Mouse (Mus musculus) heart, adult 8-10 months (tissue): Measurements from ENCODE around the gene Tanc1. TPM values are rescaled to one million over a fixed set of nuclear protein-coding genes. Genes with fewer than 3 reads are reported as not detected.

Experiments
- DNase-seq: peaks from one replicate; pipeline ENCODE4 v3.0.0; 2022; ENCODE audit warnings: low spot score
- total RNA-seq, 4 experiments: library from RNA; stranded (reverse); gene quantifications; 2 replicates each; pipeline ENCODE4 v1.2.4; 2022

The Tanc1 gene
- total RNA-seq, 4 experiments from 2014 or later, result 21.4 to 25.3 (median 24.6) TPM

DNA sequence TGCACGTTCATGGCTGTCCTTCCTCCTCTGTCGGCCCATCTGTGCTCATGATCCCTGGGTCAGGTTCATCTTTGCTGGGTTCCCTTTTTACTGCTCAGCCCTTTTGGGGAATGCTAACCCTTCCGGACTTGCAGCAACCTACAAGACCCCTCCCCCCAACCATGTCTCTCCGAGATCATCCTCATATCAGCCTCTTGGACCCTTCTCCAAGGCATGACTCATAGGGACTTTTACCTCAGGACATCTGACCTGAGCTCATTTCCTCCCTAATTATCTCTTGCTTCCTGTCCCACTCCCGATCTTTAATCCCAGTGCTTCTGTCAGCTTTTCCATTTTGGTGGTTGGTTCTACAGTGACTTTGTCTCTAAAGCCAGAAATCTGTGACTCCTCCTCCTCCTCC is 68.9 kb downstream of the Tanc1 start:
- no peak for DNase-seq

GRCm38 (mm10) chr2:59681181-59681580 is 69.3 kb downstream of the Tanc1 start:
- no peak for DNase-seq

DNA sequence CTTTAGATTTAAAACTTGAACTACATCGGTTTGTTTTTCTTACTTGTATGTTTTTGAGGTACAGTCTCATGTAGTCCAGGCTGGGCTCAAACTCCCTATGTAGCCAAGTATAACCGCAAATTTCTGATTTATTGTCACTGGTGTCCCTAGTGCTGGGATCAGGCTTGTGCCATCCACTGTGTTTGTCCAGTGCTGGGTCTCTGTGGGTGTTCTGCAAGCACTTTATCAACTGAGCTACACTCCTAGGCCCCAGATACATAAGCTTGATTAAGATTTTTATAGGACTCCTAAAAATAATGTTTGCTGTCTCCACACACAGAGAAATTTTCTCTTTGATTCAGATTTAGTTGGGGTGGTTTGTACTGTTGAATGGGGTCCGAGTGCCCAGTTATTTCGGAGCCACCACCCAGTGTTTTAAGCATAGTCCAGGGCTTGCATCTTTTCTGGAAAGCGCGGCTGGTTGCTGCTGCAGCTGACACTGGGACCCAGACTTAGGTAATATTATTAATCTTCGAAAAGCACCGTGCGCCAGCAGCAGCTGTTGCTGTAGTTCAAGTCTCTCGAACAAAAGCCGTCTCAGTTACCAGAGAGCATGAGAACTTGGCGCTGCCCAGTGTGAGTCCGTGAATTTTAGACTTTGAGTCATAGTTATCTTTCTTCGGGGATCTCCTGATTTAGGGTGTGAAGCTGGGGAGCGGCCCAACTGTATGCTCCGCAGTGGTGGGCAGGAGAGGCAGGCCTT is 73.2 kb downstream of the Tanc1 start:
- DNase-seq, result no peak

DNA sequence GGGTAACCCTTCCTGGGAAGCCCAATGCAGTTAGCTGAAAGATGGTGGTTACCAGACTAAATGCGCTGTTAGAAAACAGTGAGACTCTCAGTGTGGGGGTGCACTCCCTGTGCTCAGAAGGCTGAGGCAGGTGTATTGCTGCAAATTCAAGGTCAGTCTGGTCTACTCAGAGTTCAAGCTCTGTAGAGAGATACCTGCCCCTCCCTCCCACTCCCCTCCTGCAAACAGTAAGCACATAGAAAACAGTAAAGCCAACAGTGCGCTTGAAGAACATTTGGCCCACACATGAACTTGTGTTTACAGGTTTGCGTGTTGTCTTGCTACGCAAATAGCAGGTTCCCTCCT is 73.7 kb downstream of the Tanc1 start:
- no peak for DNase-seq

DNA sequence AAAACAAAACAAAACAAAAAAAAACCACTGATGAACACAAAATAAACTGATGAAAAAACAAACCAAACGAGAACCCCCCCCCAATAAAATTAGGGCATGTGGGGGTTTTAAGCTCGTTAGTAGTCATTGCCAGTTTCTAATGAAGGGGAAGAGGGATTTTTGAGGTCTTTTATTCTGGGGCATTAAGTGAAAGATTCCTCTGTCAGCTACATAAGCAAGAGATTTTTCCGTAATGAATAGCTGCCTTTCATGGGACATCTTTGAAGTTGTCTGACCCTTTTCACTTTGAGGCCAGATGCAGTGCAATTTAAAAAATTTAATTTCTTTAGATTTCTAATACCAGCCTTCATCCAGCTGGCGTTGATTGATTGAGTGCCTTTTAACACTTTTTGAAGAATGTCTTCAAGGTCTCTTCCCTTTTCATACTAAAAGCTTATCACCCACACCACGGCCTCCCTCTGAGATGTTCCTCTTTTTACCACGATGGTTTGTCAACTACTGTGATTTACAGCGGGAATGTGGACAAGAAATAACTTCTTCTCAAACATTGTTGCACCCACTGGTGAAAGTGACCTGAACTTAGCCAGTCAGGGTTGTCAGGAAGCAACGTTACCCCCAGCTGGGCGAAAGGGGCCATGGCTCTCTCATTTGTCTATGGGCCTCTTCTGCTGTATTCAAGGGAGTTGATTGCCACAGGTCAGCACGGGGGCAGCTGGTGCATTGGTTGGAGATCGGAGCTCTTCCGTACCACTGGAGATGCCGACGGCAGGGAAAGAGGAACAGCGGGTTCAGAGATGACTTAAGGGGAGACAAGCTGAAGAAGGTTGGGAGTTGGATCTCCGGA is 76.6 kb downstream of the Tanc1 start:
- no peak for DNase-seq

DNA sequence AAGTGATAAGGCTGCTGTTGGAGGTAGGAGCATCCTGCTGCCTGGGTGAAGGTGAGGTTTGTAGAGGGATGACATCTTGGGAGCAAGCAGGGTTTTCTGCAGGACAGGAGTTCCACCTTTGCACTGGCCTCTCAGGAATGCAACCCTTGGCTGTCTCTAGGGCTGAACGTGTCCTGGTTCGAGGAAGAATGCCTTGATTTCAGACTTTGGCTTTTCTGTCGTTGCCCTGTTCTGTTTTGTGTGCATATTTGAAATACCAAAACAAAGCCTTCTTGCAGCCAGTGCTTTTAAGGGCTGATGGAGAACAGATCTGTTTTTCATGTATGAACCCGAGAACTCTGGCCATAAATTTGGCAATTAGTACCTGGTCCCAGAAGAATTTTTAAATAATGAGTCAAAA is 79.3 kb downstream of the Tanc1 start:
- no peak for DNase-seq

GRCm38 (mm10) chr2:59693473-59693872 is 81.6 kb downstream of the Tanc1 start:
- no peak for DNase-seq

GRCm38 (mm10) chr2:59697123-59697522 is 85.3 kb downstream of the Tanc1 start:
- no peak for DNase-seq

DNA sequence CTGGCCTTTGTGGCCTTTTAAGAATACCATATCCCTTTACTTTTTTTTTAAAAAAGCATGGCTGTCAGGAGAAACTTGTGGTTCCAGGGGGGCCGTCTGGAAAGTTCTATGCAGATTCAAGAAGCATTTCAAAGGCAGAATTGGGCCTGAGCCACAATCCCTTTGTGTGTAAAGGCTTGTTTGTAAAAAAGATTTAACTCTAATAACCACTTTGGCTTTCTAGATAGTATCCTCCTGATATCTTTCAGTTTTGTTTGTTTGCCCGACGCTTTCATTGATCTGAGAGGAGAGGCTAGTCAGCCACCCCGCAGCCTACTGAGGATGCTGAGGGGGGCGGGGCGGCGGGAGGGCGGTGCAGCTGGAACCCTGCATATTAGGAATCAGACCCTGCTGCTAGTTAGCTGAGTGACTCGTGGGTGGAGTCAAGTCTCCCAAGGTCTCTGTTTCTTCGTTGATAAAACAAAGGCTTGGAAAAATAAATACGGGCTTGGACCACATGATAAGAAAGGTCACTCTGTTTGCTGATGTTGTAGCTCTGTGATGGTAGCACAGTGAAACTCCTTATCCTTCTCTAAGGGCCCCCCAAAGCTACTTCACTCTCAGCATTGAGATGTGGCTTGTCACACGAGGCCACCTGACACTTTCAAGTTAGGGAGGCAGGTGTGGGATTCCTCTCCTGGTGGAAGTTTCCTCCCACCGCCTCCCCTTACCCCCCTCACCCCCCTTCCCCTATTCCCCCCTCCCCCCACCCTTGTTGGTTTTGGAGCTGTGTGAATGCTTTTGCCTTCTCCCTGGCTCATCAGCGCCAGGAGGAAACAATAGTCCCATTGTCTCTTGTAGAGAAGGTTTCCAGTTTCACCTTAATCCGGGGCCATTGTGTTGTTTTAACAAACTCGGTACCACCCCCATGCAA is 86.1 kb downstream of the Tanc1 start:
- DNase-seq, result no peak

DNA sequence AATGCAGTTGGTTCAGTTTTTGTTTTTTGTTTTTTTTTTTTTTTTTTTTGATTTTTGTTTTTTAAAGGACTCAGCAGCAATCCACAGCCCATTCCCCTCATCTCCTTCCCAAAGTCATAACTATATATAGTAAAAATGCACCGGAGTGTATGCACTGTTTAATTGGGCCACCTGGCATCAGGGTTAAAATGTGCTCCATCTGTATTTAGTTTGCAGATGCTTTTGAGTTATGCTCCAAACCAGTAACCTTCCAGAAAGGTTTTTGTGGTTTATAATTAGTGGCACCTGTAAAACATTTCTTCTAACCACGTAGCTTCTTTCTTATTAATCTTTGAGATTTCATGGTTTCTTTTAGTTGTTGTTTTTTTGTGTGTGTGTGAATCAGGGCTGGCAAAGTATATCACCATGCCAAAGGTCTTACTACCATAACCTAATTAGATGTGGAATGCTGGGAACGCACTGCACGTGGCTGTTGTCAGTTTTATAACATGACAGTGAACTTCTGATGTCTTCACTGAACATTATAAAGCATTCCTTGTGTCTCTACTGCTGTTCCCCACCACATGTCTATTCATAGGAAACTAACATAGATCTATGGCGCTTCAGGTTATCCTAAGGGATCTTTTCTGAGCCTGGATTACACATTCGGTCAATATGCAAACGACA is 86.9 kb downstream of the Tanc1 start:
- DNase-seq, result no peak

GRCm38 (mm10) chr2:59699893-59700292 is 88.1 kb downstream of the Tanc1 start:
- DNase-seq, result no peak

GRCm38 (mm10) chr2:59705221-59705620 is 93.4 kb downstream of the Tanc1 start:
- DNase-seq, result no peak

GRCm38 (mm10) chr2:59706806-59707205 is 95.0 kb downstream of the Tanc1 start:
- no peak for DNase-seq

- no peak for DNase-seq
These were observed 96.3 kb downstream of the Tanc1 start for GRCm38 (mm10) chr2:59707922-59708706.

GRCm38 (mm10) chr2:59710771-59711170 is 98.9 kb downstream of the Tanc1 start:
- DNase-seq, result no peak

GRCm38 (mm10) chr2:59711992-59712391 is 100.2 kb downstream of the Tanc1 start:
- DNase-seq, result no peak

- DNase-seq, result no peak
These were observed 100.6 kb downstream of the Tanc1 start for GRCm38 (mm10) chr2:59712484-59712883.

- no peak for DNase-seq
These were observed 102.0 kb downstream of the Tanc1 start for GRCm38 (mm10) chr2:59713626-59714556.

- no peak for DNase-seq
These were observed 103.2 kb downstream of the Tanc1 start for GRCm38 (mm10) chr2:59714992-59715391.

- no peak for DNase-seq
These were observed 104.6 kb downstream of the Tanc1 start for GRCm38 (mm10) chr2:59716461-59716860.
